Mouse (Mus musculus) bone marrow, adult 2 months (tissue): Measurements from ENCODE around the gene Arhgap25. TPM values are rescaled to one million over a fixed set of nuclear protein-coding genes. Genes with fewer than 3 reads are reported as not detected.

ENCODE experiments used
- H3K27ac ChIP-seq: fragments of 200-500 bp; 2 replicates; pipeline ENCODE4 v1.5.1; 2012; ENCODE audit warnings: low read depth, mild to moderate bottlenecking, control low read depth, inconsistent platforms, low read length; ENCODE audit not compliant: control insufficient read depth, poor library complexity, insufficient read depth
- H3K4me1 ChIP-seq: fragments of 200-500 bp; 2 replicates; pipeline ENCODE4 v1.6.1; 2011; ENCODE audit warnings: low read length; ENCODE audit not compliant: control insufficient read depth, insufficient read depth
- H3K4me3 ChIP-seq: fragments of 200-500 bp; replicated peaks from 2 replicates; pipeline ENCODE3; 2011; ENCODE audit warnings: mild to moderate bottlenecking, low read depth, low read length, control low read depth; ENCODE audit not compliant: control insufficient read depth
- CTCF ChIP-seq: fragments of 200-500 bp; IDR thresholded peaks from 2 replicates; pipeline ENCODE4 v1.5.1; 2011; ENCODE audit warnings: low read length, control low read depth; ENCODE audit not compliant: control insufficient read depth, insufficient read depth
- POLR2A ChIP-seq: fragments of 200-500 bp; IDR thresholded peaks from 2 replicates; pipeline ENCODE4 v1.6.1; 2011; ENCODE audit warnings: low read depth, mild to moderate bottlenecking, control low read depth, low read length, borderline replicate concordance; ENCODE audit not compliant: control insufficient read depth
- whole genome bisulfite sequencing: fragments of 180-500 bp; shearing (Covaris S2); methylation state at CpG from one replicate; pipeline ENCODE4 v1.1.7; 2018; 5-methylcytosine and 5-hydroxymethylcytosine counted together
- polyA plus RNA-seq: library from polyadenylated mRNA; stranded (reverse); fragments of >200 nt; gene quantifications from 2 replicates; pipeline ENCODE4 v1.2.4, GENCODE M21; 2011; ENCODE audit warnings: low replicate concordance; ENCODE audit not compliant: missing spikeins, insufficient read depth, insufficient read length

Gene Arhgap25
- polyA plus RNA-seq, 1 experiment, result 24.4 TPM

DNA sequence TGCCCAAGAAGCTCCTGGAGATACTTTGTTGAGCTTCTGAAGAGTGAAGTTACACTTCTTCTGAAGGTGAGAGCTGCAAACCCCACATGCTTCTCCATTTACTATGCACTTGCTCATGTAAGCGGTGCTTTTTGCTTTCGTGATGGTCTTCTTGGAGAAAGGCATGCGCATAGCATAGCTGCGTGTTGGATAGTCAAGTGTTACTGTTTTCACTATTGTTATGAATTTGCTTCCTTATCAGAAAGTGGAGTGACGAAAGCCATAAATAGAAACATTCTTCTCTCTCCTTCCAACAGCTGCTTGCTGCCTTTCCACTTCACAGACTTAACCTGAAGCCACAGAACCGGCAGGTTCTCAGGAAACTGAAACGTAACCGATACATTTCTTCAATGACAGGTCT lies 96.3 kb downstream of the Arhgap25 start:
- no peak overlapping the region for H3K4me3 ChIP-seq
- H3K4me1 ChIP-seq, result no peaks in the 10 kb centered on the region
- TF ChIP-seq CTCF (no peak), POLR2A (no peak)
- H3K27ac ChIP-seq, result no peak overlapping the region
- WGBS, result 15% methylated on average over 8 of the region's 8 CpGs

DNA sequence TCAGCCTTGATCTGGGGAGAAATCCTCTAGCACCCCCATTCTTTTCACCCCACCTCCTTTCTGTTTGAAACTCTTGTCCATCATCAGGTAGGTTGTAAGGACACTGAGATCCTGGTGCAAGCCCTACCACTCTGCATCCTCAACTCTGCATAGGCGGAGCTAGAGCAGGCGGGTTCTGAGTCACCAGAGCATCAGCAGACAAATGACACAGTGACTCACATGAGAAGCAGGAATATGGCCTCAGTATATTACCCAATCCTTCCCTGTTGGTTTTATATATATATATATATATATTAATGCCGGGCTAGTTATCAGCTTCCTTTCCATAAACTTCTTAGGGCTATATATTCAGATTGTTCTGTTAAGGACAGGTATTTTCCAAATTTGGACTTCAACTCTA lies 97.3 kb downstream of the Arhgap25 start:
- TF ChIP-seq CTCF, result no peak
- no peak for TF ChIP-seq POLR2A
- Histone ChIP-seq H3K4me3 (no peak overlapping the region), H3K27ac (no peak overlapping the region), H3K4me1 (no peaks in the 10 kb centered on the region)
- 77% methylated on average over 2 of the region's 3 CpGs for WGBS

DNA sequence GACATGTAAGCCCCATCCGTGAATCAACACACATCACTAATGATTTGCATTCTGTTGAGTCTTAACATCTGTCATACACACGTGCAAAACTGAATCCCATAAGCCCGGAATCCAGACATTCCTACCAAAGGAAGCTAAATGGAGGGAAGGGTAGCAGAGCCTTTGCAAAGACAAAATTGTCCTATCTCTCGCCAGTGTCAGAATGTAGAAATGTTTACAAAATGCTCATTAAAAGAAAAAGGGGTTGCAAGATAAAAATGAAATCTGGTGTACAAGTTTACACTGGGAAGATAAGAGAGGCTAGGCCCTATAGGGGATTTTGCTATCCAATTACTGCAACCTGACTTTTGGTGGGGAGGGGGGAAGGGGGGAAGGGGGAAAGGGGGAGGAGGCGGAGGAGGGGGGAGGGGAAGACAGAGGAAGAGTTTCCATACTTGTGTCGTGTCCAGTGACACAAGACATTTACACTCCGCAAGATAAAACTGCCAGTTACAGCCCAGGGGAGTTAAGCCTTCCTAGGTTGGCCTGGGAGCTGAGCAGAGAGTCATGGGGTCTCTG lies 104.5 kb downstream of the Arhgap25 start, which contains the start of gene Bmp10:
Bmp10 (plus strand) TSS at position 508 of the 558 bp plus-strand sequence.
- WGBS, result 70% methylated on average over 7 of the region's 7 CpGs
- TF ChIP-seq POLR2A, result no peak
- no peak for TF ChIP-seq CTCF
- no peak within 1 kb of the TSS for H3K4me3 ChIP-seq
- H3K27ac ChIP-seq, result no peak within 1 kb of the TSS
- H3K4me1 ChIP-seq, result no peaks in the 10 kb centered on the region

DNA sequence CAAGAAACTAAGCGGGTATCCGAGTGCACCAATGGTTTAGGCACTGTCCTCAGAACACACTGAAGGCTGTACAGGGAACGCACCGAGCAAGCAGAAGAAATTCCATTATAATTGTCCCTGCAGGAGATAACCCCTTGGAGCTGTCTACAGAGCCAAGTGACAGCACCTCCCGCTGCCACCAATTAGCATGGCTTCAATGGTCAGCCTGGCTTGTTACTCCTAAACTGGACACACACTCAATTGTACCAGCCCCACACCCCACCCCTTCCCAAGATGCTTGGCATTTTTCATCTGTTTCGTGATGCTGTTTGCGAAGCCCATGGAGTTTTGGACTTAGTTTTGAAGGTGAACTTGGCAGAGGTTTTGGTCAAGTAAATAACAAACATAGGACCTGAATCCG lies 105.4 kb downstream of the Arhgap25 start:
- no peak for TF ChIP-seq CTCF
- no peak for TF ChIP-seq POLR2A
- no peaks in the 10 kb centered on the region for H3K4me1 ChIP-seq
- WGBS, result 83% methylated on average over 8 of the region's 8 CpGs
- H3K4me3 ChIP-seq, result no peak overlapping the region
- H3K27ac ChIP-seq, result no peak overlapping the region

- H3K4me3 ChIP-seq, result no peak overlapping the region
- H3K27ac ChIP-seq, result no peak overlapping the region
- H3K4me1 ChIP-seq, result no peaks in the 10 kb centered on the region
- TF ChIP-seq CTCF (no peak), POLR2A (no peak)
- 77% methylated on average over 5 of the region's 5 CpGs for WGBS
Observed at GRCm38 (mm10) chr6:87426954-87427353, 106.1 kb downstream of the Arhgap25 start.

DNA sequence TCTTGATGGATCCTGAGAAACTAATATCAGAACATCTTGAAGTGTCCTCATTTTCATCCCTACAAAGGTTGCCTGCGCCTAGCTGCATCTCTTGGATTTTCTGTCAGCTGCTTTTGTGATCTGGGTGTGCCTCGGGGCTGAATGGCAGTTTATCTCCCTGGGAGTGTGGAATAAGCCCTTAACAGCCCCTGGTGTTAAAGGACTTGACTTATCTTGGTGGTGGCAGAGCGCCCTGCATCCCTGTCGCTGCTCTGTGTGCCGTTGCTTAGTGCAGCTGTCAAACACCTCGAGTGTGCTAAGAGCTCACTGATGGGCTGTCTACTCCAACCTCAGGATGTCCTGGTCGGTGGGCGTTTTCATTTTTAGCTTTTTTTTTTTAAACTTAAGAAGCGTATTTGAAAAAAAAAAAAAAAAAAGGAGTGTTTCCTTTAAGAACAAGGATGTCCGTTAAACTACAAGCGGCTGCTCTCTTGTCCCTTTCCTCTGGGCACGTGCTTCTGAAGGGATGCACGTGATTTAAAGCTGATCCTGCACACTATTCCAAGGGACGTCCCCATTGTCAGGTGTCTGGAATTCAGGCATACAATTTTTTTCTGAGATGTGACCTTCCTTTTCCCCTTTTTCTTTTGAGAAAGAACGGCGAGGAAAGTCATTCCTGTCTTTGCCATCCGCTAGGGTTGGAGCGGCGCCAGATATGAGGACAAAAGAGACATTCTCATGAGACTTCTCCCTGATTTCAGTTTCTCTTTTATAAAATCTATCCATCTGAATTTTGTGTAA lies 108.8 kb downstream of the Arhgap25 start:
- H3K27ac ChIP-seq, result no peak overlapping the region
- H3K4me1 ChIP-seq, result no peaks in the 10 kb centered on the region
- 48% methylated on average over 19 of the region's 19 CpGs for WGBS
- TF ChIP-seq POLR2A, result no peak
- no peak for TF ChIP-seq CTCF
- no peak overlapping the region for H3K4me3 ChIP-seq

DNA sequence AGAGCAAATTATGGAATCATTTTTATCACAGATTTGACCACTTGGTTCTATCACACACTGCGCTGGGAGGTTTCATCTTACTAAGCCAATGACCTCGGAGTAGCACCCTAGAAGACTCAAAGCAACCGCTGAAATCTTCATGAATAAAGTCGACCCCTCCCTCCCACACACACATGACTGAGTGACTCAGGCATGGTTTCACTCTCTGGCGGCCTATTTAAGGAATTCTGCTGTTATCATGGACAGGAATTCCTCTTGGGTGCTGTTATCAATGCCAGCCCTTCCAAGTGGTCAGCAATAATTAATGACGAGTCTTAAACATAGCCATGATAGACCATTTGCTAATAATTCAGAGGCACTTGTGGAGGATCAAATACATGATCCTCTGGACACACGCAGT lies 110.8 kb downstream of the Arhgap25 start:
- Histone ChIP-seq H3K4me1 (no peaks in the 10 kb centered on the region), H3K4me3 (no peak overlapping the region), H3K27ac (no peak overlapping the region)
- WGBS, result 76% methylated on average over 7 of the region's 7 CpGs
- TF ChIP-seq CTCF (no peak), POLR2A (no peak)

DNA sequence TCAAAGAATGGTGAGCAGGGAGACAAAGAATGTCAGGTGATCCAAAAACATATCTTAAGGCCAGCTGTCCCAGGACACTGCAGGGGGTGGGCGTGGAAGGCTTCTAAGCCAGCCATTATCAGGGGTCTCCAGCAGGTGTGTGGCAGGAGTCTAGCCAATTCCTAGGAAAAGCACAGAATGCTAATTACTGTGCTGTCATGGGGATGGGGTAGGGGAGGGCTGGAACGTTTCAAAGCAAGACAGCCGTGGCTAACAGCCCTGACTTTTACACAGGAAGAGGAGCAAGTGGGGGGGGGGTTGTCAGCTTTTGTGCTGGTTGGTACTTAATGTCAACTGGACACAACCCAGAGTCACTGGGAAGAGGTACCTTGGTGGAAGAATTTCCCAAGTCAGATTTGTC lies 121.0 kb downstream of the Arhgap25 start:
- Histone ChIP-seq H3K4me1 (no peaks in the 10 kb centered on the region), H3K4me3 (no peak overlapping the region), H3K27ac (no peak overlapping the region)
- TF ChIP-seq CTCF (no peak), POLR2A (no peak)
- 56% methylated on average over 3 of the region's 3 CpGs for WGBS

Other genes starting within 250 kb of the Arhgap25 start
- 2.1 and 5.3 TPM in 2 replicates for gene Antxr1, start 197.4 kb downstream of the Arhgap25 start, polyA plus RNA-seq
- not detected in 2 replicates for gene Gkn1, start 182.3 kb downstream of the Arhgap25 start, polyA plus RNA-seq
- not detected in 2 replicates for gene Gkn2, start 159.9 kb downstream of the Arhgap25 start, polyA plus RNA-seq
- gene Gkn3, start 144.3 kb downstream of the Arhgap25 start, polyA plus RNA-seq, result not detected in 2 replicates
- not detected in 2 replicates for gene Bmp10, start 104.3 kb downstream of the Arhgap25 start, polyA plus RNA-seq
- 1.6 and 2.0 TPM in 2 replicates for gene Prokr1, start 57.5 kb upstream of the Arhgap25 start, polyA plus RNA-seq
- gene Aplf, start 138.9 kb upstream of the Arhgap25 start, polyA plus RNA-seq, result 13.0 and 16.8 TPM in 2 replicates
- 0.55 TPM in 1 of 2 replicates, not detected in the other for gene Efcc1, start 197.6 kb upstream of the Arhgap25 start, polyA plus RNA-seq
- gene Gp9, start 244.8 kb upstream of the Arhgap25 start, polyA plus RNA-seq, result 49.0 and 59.4 TPM in 2 replicates